Mouse (Mus musculus): ENCODE data around the gene Mrfap1.

DNA sequence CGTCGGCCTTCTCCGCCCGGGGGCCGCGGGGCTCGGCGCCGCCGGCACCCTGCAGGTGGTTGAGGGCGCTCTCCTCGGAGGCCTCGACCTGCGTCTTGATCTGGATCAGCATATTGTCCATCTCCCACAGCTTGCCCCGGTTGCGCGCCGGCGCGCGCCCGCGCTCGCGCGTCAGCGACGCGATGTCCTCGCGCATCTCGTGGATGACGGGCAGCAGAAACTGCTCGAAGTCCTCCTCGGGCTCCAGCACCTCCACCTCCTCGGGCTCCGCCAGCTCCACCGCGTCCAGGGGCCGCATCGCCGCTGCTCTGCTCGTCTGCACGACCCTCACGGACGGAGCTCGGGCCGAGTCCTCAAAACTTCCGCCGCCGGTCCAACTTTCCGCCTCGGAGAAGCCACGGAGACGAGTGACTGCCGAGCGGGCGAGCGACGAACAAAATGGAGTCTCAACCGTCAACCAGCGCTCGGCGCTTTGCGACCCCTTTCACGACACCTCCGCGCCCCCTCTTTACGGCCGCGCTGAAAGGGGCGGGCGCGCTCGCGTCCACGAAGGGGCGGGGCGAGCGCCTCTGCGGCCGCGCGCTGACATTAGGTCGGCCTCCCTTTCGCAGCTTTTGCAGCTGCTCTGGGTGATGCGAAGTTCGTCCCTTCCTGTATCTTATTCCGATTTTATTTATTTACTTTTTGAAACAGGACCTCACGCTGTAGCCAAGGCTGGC lies at the start of gene Mrfap1:
- TF ChIP-seq POLR2A (IDR thresholded peaks at IDR 0.05; ENCODE audit: control insufficient read depth, extremely low read depth, insufficient read depth, low read length, poor library complexity): peak; percentile 83
- peak; percentile 43; the same call in 1 of the 2 replicates for TF ChIP-seq CTCF (IDR thresholded peaks at IDR 0.05; ENCODE audit: borderline replicate concordance, control insufficient read depth, extremely low read depth, insufficient read depth, low read length, poor library complexity)

Measured in thymus, adult 2 months (tissue).